Mouse (Mus musculus): Measurements from ENCODE around the gene Dhx9. TPM values are rescaled to one million over a fixed set of nuclear protein-coding genes. Genes with fewer than 3 reads are reported as not detected.
"Not testable (repeated sequence)": the region's sequence is repeated elsewhere in the genome, so short reads cannot be mapped to it uniquely, and the experiment has no call there.

Gene Dhx9
- 33.8 and 38.7 TPM in 2 replicates for polyA plus RNA-seq (2015; fragmentation: Nextera tagmentation; extraction: Ambion mirVana)

GRCm38 (mm10) chr1:153487500-153487879 lies at the start of gene Dhx9:
Gene Dhx9, minus strand, starts transcription at chr1:153487660.
- peak; percentile 90 for ATAC-seq (ENCODE audit: low read depth)
- peak within 1 kb of the TSS; percentile 99 for H3K9ac ChIP-seq
- H3K4me3 ChIP-seq = peak within 1 kb of the TSS; percentile 96
- H3K4me2 ChIP-seq = peak within 1 kb of the TSS; percentile 94
- WGBS = under 1% methylated on average over 35 of the region's 35 CpGs
- H3K27ac ChIP-seq (replicated peaks) = peak within 1 kb of the TSS; percentile 91
- no peaks in the 10 kb centered on the region for H3K27me3 ChIP-seq
- no peaks in the 10 kb centered on the region for H3K9me3 ChIP-seq
- no peaks in the 10 kb centered on the region for H3K36me3 ChIP-seq
- peaks cover 37% of the 10 kb centered on the region for H3K4me1 ChIP-seq (replicated peaks)

- Histone ChIP-seq H3K27ac (replicated peaks) (no peak overlapping the region; the same call in 1 of the 2 replicates), H3K9ac (no peak overlapping the region), H3K4me1 (replicated peaks) (peaks cover 20% of the 10 kb centered on the region), H3K36me3 (no peaks in the 10 kb centered on the region), H3K4me3 (no peak overlapping the region), H3K4me2 (no peak overlapping the region), H3K27me3 (no peaks in the 10 kb centered on the region), H3K9me3 (no peaks in the 10 kb centered on the region)
- WGBS = 25% methylated on average over 9 of the region's 9 CpGs
- no peak for ATAC-seq (ENCODE audit: low read depth)
Observed at GRCm38 (mm10) chr1:153535611-153536010, 48.2 kb upstream of the Dhx9 start.

GRCm38 (mm10) chr1:153532896-153533295 lies 45.4 kb upstream of the Dhx9 start:
- not testable (repeated sequence) for H3K27me3 ChIP-seq, H3K9me3 ChIP-seq, H3K4me2 ChIP-seq, H3K36me3 ChIP-seq, H3K4me3 ChIP-seq, H3K9ac ChIP-seq
- ATAC-seq (ENCODE audit: low read depth) = 0 out of 2 replicates have a peak, but pooled peaks have one; percentile 13
- Histone ChIP-seq H3K27ac (replicated peaks) (peak overlapping the region; percentile 80), H3K4me1 (replicated peaks) (peaks cover 20% of the 10 kb centered on the region)
- WGBS = 94% methylated on average over 3 of the region's 3 CpGs

- Histone ChIP-seq H3K9me3 (no peaks in the 10 kb centered on the region), H3K36me3 (no peaks in the 10 kb centered on the region), H3K4me1 (replicated peaks) (peaks cover 20% of the 10 kb centered on the region), H3K27me3 (no peaks in the 10 kb centered on the region), H3K27ac (replicated peaks) (peak overlapping the region; percentile 80), H3K4me3 (no peak overlapping the region), H3K9ac (peak overlapping the region; percentile 60), H3K4me2 (peak overlapping the region; percentile 45)
- ATAC-seq (ENCODE audit: low read depth) = peak; percentile 62; the same call in 1 of the 2 replicates
- WGBS = 12% methylated on average over 12 of the region's 12 CpGs
Observed at GRCm38 (mm10) chr1:153532234-153532841, 44.9 kb upstream of the Dhx9 start.

- Histone ChIP-seq H3K9ac (peak overlapping the region; percentile 60), H3K4me2 (peak overlapping the region; percentile 45), H3K27me3 (no peaks in the 10 kb centered on the region), H3K4me1 (replicated peaks) (peaks cover 20% of the 10 kb centered on the region), H3K27ac (replicated peaks) (peak overlapping the region; percentile 80), H3K36me3 (no peaks in the 10 kb centered on the region), H3K9me3 (no peaks in the 10 kb centered on the region), H3K4me3 (no peak overlapping the region)
- ATAC-seq (ENCODE audit: low read depth) = peak; percentile 79
- 22% methylated on average over 9 of the region's 9 CpGs for WGBS
Observed at GRCm38 (mm10) chr1:153531677-153532233, 44.3 kb upstream of the Dhx9 start.

- Histone ChIP-seq H3K36me3 (no peaks in the 10 kb centered on the region), H3K4me3 (no peak overlapping the region), H3K9ac (no peak overlapping the region), H3K27me3 (no peaks in the 10 kb centered on the region), H3K9me3 (no peaks in the 10 kb centered on the region), H3K4me2 (no peak overlapping the region), H3K27ac (replicated peaks) (no peak overlapping the region), H3K4me1 (replicated peaks) (no peaks in the 10 kb centered on the region)
- WGBS = 71% methylated on average over 3 of the region's 3 CpGs
- no peak for ATAC-seq (ENCODE audit: low read depth)
Observed at GRCm38 (mm10) chr1:153522116-153522515, 34.7 kb upstream of the Dhx9 start.

GRCm38 (mm10) chr1:153515368-153515767 lies 27.9 kb upstream of the Dhx9 start:
- no peak for ATAC-seq (ENCODE audit: low read depth)
- H3K4me1 ChIP-seq (replicated peaks) = no peaks in the 10 kb centered on the region
- no peak overlapping the region for H3K27ac ChIP-seq (replicated peaks)
- H3K9ac ChIP-seq = no peak overlapping the region
- H3K4me2 ChIP-seq = no peak overlapping the region
- WGBS = 88% methylated on average over 12 of the region's 12 CpGs
- H3K4me3 ChIP-seq = no peak overlapping the region
- H3K27me3 ChIP-seq = no peaks in the 10 kb centered on the region
- no peaks in the 10 kb centered on the region for H3K9me3 ChIP-seq
- no peaks in the 10 kb centered on the region for H3K36me3 ChIP-seq

- Histone ChIP-seq H3K4me3 (no peak overlapping the region), H3K36me3 (no peaks in the 10 kb centered on the region), H3K27me3 (no peaks in the 10 kb centered on the region), H3K4me2 (no peak overlapping the region), H3K9ac (no peak overlapping the region), H3K9me3 (no peaks in the 10 kb centered on the region), H3K27ac (replicated peaks) (no peak overlapping the region), H3K4me1 (replicated peaks) (no peaks in the 10 kb centered on the region)
- WGBS = 69% methylated on average over 2 of the region's 2 CpGs
- ATAC-seq (ENCODE audit: low read depth) = no peak
Observed at GRCm38 (mm10) chr1:153510330-153511009, 23.0 kb upstream of the Dhx9 start.

- not testable (repeated sequence) for H3K9ac ChIP-seq; H3K4me1 ChIP-seq (replicated peaks); H3K4me2 ChIP-seq; H3K4me3 ChIP-seq; H3K9me3 ChIP-seq; H3K27ac ChIP-seq (replicated peaks); H3K36me3 ChIP-seq; H3K27me3 ChIP-seq; ATAC-seq (ENCODE audit: low read depth)
- 53% methylated on average over 8 of the region's 8 CpGs for WGBS
Observed at GRCm38 (mm10) chr1:153509569-153509968, 22.1 kb upstream of the Dhx9 start.

GRCm38 (mm10) chr1:153509012-153509411 lies 21.6 kb upstream of the Dhx9 start:
- no peak overlapping the region for H3K4me2 ChIP-seq
- no peak overlapping the region for H3K27ac ChIP-seq (replicated peaks)
- no peak for ATAC-seq (ENCODE audit: low read depth)
- H3K4me1 ChIP-seq (replicated peaks) = no peaks in the 10 kb centered on the region
- H3K9ac ChIP-seq = no peak overlapping the region
- WGBS = 91% methylated on average over 6 of the region's 6 CpGs
- H3K4me3 ChIP-seq = no peak overlapping the region
- H3K36me3 ChIP-seq = no peaks in the 10 kb centered on the region
- H3K9me3 ChIP-seq = no peaks in the 10 kb centered on the region
- no peaks in the 10 kb centered on the region for H3K27me3 ChIP-seq

- no peak overlapping the region for H3K4me3 ChIP-seq
- H3K36me3 ChIP-seq = no peaks in the 10 kb centered on the region
- no peak for ATAC-seq (ENCODE audit: low read depth)
- WGBS = 64% methylated on average over 6 of the region's 6 CpGs
- no peak overlapping the region for H3K9ac ChIP-seq
- H3K27ac ChIP-seq (replicated peaks) = no peak overlapping the region
- H3K4me1 ChIP-seq (replicated peaks) = no peaks in the 10 kb centered on the region
- H3K4me2 ChIP-seq = no peak overlapping the region
- H3K9me3 ChIP-seq = no peaks in the 10 kb centered on the region
- H3K27me3 ChIP-seq = no peaks in the 10 kb centered on the region
Observed at GRCm38 (mm10) chr1:153506266-153506665, 18.8 kb upstream of the Dhx9 start.

GRCm38 (mm10) chr1:153501644-153502321 lies 14.3 kb upstream of the Dhx9 start:
- Histone ChIP-seq H3K27ac (replicated peaks) (no peak overlapping the region), H3K27me3 (no peaks in the 10 kb centered on the region), H3K9me3 (no peaks in the 10 kb centered on the region), H3K4me2 (no peak overlapping the region), H3K4me3 (no peak overlapping the region), H3K9ac (no peak overlapping the region), H3K36me3 (no peaks in the 10 kb centered on the region), H3K4me1 (replicated peaks) (no peaks in the 10 kb centered on the region)
- no peak for ATAC-seq (ENCODE audit: low read depth)
- WGBS = 66% methylated on average over 5 of the region's 5 CpGs

All from neural tube, embryonic 13.5 days (tissue).